Mouse (Mus musculus) olfactory bulb, adult 2 months (tissue): ENCODE data around the gene Alox5ap.

Experiments used
- CTCF ChIP-seq: fragments of 200-500 bp; IDR thresholded peaks from 2 replicates; pipeline ENCODE4 v1.5.1; 2012; ENCODE audit warnings: low read depth, mild to moderate bottlenecking, low read length, moderate library complexity; ENCODE audit not compliant: insufficient read depth
- POLR2A ChIP-seq: fragments of 200-500 bp; IDR thresholded peaks from 2 replicates; pipeline ENCODE4 v1.6.1; 2012; ENCODE audit warnings: mild to moderate bottlenecking, low read depth, low read length, moderate library complexity; ENCODE audit not compliant: insufficient read depth

DNA sequence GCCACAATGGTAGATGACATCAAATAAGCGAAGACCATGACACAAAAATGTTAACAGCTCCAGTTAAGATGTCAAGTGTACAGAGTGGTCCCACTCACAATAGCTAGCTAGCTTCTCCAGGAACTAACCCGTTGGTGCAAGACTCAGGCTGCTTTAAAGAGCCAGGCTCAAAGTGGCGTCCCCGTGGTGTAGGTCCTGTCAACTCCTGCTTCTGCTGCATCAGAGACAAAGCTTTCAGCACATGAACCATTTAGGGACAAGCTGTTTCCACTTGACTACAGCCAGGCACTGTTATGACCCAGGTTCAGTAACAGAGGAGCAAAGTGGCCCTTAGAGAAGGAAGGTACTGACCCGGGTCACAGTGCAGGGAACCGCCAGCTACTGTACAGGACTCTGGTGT is 32.2 kb downstream of the Alox5ap start:
- TF ChIP-seq CTCF = no peak
- TF ChIP-seq POLR2A = no peak
